Mouse (Mus musculus): ENCODE data around the gene Lgals4.

Lgals4 gene

GRCm38 (mm10) chr7:28808957-28809393, 24.7 kb upstream of the Lgals4 start:
- DNase-seq: peak; percentile 91 to 97

GRCm38 (mm10) chr7:28809401-28810089, 24.1 kb upstream of the Lgals4 start:
- DNase-seq: peak; percentile 54 to 69

- DNase-seq: peak; percentile 97 to 98
Measured at GRCm38 (mm10) chr7:28810107-28811066, 23.3 kb upstream of the Lgals4 start.

- DNase-seq: peak; percentile 91 to 92
Measured at GRCm38 (mm10) chr7:28811228-28811627, 22.4 kb upstream of the Lgals4 start.

GRCm38 (mm10) chr7:28811640-28812275, 21.9 kb upstream of the Lgals4 start:
- DNase-seq: no peak

GRCm38 (mm10) chr7:28812436-28812835, 21.2 kb upstream of the Lgals4 start:
- DNase-seq: no peak

- DNase-seq: no peak
Measured at GRCm38 (mm10) chr7:28812949-28813348, 20.7 kb upstream of the Lgals4 start.

- no peak for DNase-seq
Measured at GRCm38 (mm10) chr7:28814306-28815034, 19.2 kb upstream of the Lgals4 start.

- no peak for DNase-seq
Measured at GRCm38 (mm10) chr7:28815230-28815629, 18.4 kb upstream of the Lgals4 start.

- DNase-seq: peak; percentile 60 to 61
Measured at GRCm38 (mm10) chr7:28816201-28816600, 17.5 kb upstream of the Lgals4 start.

GRCm38 (mm10) chr7:28816920-28817319, 16.7 kb upstream of the Lgals4 start:
- DNase-seq: no peak

- DNase-seq: no peak
Measured at GRCm38 (mm10) chr7:28817524-28817923, 16.1 kb upstream of the Lgals4 start.

GRCm38 (mm10) chr7:28817957-28818356, 15.7 kb upstream of the Lgals4 start:
- DNase-seq: no peak

- no peak for DNase-seq
Measured at GRCm38 (mm10) chr7:28818436-28818835, 15.2 kb upstream of the Lgals4 start.

GRCm38 (mm10) chr7:28818861-28819452, 14.7 kb upstream of the Lgals4 start:
- no peak for DNase-seq

GRCm38 (mm10) chr7:28819571-28819970, 14.1 kb upstream of the Lgals4 start:
- DNase-seq: no peak

- DNase-seq: no peak
Measured at GRCm38 (mm10) chr7:28820358-28821260, 13.0 kb upstream of the Lgals4 start.

- no peak for DNase-seq
Measured at GRCm38 (mm10) chr7:28821261-28821831, 12.3 kb upstream of the Lgals4 start.

- DNase-seq: no peak
Measured at GRCm38 (mm10) chr7:28822556-28822955, 11.1 kb upstream of the Lgals4 start.
